Mouse (Mus musculus): ENCODE measurements around the gene Lrriq4.

- no peak for TF ChIP-seq CTCF (IDR thresholded peaks at IDR 0.05; ENCODE audit: low read depth, low read length)
- no peak for TF ChIP-seq POLR2A (IDR thresholded peaks at IDR 0.05; ENCODE audit: borderline replicate concordance, low read depth, low read length)
These were observed 53.6 kb downstream of the Lrriq4 start for GRCm38 (mm10) chr3:30697891-30698290.
